Mouse (Mus musculus): ENCODE results near the gene Anp32e. TPM values are rescaled to one million over a fixed set of nuclear protein-coding genes. Genes with fewer than 3 reads are reported as not detected.

Anp32e gene
- polyA plus RNA-seq, 1 experiment from 2014 or later = 167 TPM

- Histone ChIP-seq H3K27ac (ENCODE audit: low read length) (peak overlapping the region; percentile 96), H3K9ac (ENCODE audit: low read length) (peak overlapping the region; percentile 79), H3K27me3 (ENCODE audit: control insufficient read depth, insufficient read depth, low read length) (no peaks in the 10 kb centered on the region), H3K4me2 (ENCODE audit: low read depth, low read length) (peak overlapping the region; percentile 76), H3K9me3 (replicated peaks; ENCODE audit: control insufficient read depth, low read length) (no peaks in the 10 kb centered on the region), H3K36me3 (ENCODE audit: control insufficient read depth, insufficient read depth, low read length) (peaks cover 1% of the 10 kb centered on the region; the same call in 1 of the 2 replicates), H3K4me3 (replicated peaks; ENCODE audit: low read length) (peak overlapping the region; percentile 74), H3K4me1 (ENCODE audit: control insufficient read depth, insufficient read depth, low read length) (peaks cover 18% of the 10 kb centered on the region)
- WGBS = 2% methylated on average over 50 of the region's 51 CpGs
- ATAC-seq (ENCODE audit: insufficient read depth, low FRiP score) = peak; percentile 41
Observed at GRCm38 (mm10) chr3:95994975-95995801, 66.1 kb downstream of the Anp32e start.

GRCm38 (mm10) chr3:95995802-95996428, 66.9 kb downstream of the Anp32e start, which contains the start of gene Plekho1:
Gene Plekho1, minus strand, starts transcription at chr3:95996001.
- H3K9ac ChIP-seq (ENCODE audit: low read length) = peak within 1 kb of the TSS; percentile 79
- H3K36me3 ChIP-seq (ENCODE audit: control insufficient read depth, insufficient read depth, low read length) = no peaks in the 10 kb centered on the region
- peaks cover 18% of the 10 kb centered on the region for H3K4me1 ChIP-seq (ENCODE audit: control insufficient read depth, insufficient read depth, low read length)
- no peaks in the 10 kb centered on the region for H3K9me3 ChIP-seq (replicated peaks; ENCODE audit: control insufficient read depth, low read length)
- H3K27ac ChIP-seq (ENCODE audit: low read length) = peak within 1 kb of the TSS; percentile 96
- H3K4me2 ChIP-seq (ENCODE audit: low read depth, low read length) = peak within 1 kb of the TSS; percentile 76
- peak; percentile 57; the same call in 1 of the 2 replicates for ATAC-seq (ENCODE audit: insufficient read depth, low FRiP score)
- H3K27me3 ChIP-seq (ENCODE audit: control insufficient read depth, insufficient read depth, low read length) = no peaks in the 10 kb centered on the region
- peak within 1 kb of the TSS; percentile 74 for H3K4me3 ChIP-seq (replicated peaks; ENCODE audit: low read length)
- under 1% methylated on average over 59 of the region's 84 CpGs for WGBS

GRCm38 (mm10) chr3:95996451-95997073, 67.5 kb downstream of the Anp32e start:
- H3K4me3 ChIP-seq (replicated peaks; ENCODE audit: low read length) = peak overlapping the region; percentile 74
- no peaks in the 10 kb centered on the region for H3K36me3 ChIP-seq (ENCODE audit: control insufficient read depth, insufficient read depth, low read length)
- peaks cover 18% of the 10 kb centered on the region for H3K4me1 ChIP-seq (ENCODE audit: control insufficient read depth, insufficient read depth, low read length)
- H3K27ac ChIP-seq (ENCODE audit: low read length) = peak overlapping the region; percentile 96
- peak overlapping the region; percentile 76 for H3K4me2 ChIP-seq (ENCODE audit: low read depth, low read length)
- peak overlapping the region; percentile 79 for H3K9ac ChIP-seq (ENCODE audit: low read length)
- H3K27me3 ChIP-seq (ENCODE audit: control insufficient read depth, insufficient read depth, low read length) = no peaks in the 10 kb centered on the region
- no peak for ATAC-seq (ENCODE audit: insufficient read depth, low FRiP score)
- WGBS = 14% methylated on average over 6 of the region's 6 CpGs
- H3K9me3 ChIP-seq (replicated peaks; ENCODE audit: control insufficient read depth, low read length) = no peaks in the 10 kb centered on the region

Other genes with a start within 250 kb of the Anp32e start
- gene Adamtsl4, start 241.3 kb upstream of the Anp32e start, polyA plus RNA-seq (2015; fragmentation: Nextera tagmentation; extraction: Ambion mirVana) = 13.3 and 20.5 TPM in 2 replicates
- gene Ecm1, start 189.7 kb upstream of the Anp32e start, polyA plus RNA-seq (2015; fragmentation: Nextera tagmentation; extraction: Ambion mirVana) = 110 and 228 TPM in 2 replicates
- 48.1 and 52.1 TPM in 2 replicates for gene Tars2, start 169.0 kb upstream of the Anp32e start, polyA plus RNA-seq (2015; fragmentation: Nextera tagmentation; extraction: Ambion mirVana)
- gene Rprd2, start 110.4 kb upstream of the Anp32e start, polyA plus RNA-seq (2015; fragmentation: Nextera tagmentation; extraction: Ambion mirVana) = 18.8 and 20.3 TPM in 2 replicates
- 41.1 and 44.8 TPM in 2 replicates for gene Prpf3, start 73.4 kb upstream of the Anp32e start, polyA plus RNA-seq (2015; fragmentation: Nextera tagmentation; extraction: Ambion mirVana)
- gene Mrps21, start 57.7 kb upstream of the Anp32e start, polyA plus RNA-seq (2015; fragmentation: Nextera tagmentation; extraction: Ambion mirVana) = 290 and 321 TPM in 2 replicates
- 3.8 and 5.2 TPM in 2 replicates for gene Ciart, start 47.0 kb upstream of the Anp32e start, polyA plus RNA-seq (2015; fragmentation: Nextera tagmentation; extraction: Ambion mirVana)
- 28.8 and 30.0 TPM in 2 replicates for gene BC028528, start 37.2 kb upstream of the Anp32e start, polyA plus RNA-seq (2015; fragmentation: Nextera tagmentation; extraction: Ambion mirVana)
- gene Aph1a, start 35.3 kb upstream of the Anp32e start, polyA plus RNA-seq (2015; fragmentation: Nextera tagmentation; extraction: Ambion mirVana) = 33.9 and 34.6 TPM in 2 replicates
- 2.4 and 2.9 TPM in 2 replicates for gene Car14, start 24.6 kb upstream of the Anp32e start, polyA plus RNA-seq (2015; fragmentation: Nextera tagmentation; extraction: Ambion mirVana)
- gene Plekho1, start 66.8 kb downstream of the Anp32e start, polyA plus RNA-seq (2015; fragmentation: Nextera tagmentation; extraction: Ambion mirVana) = 20.6 and 25.7 TPM in 2 replicates
- gene Vps45, start 129.2 kb downstream of the Anp32e start, polyA plus RNA-seq (2015; fragmentation: Nextera tagmentation; extraction: Ambion mirVana) = 31.7 and 39.6 TPM in 2 replicates
- gene Otud7b, start 175.3 kb downstream of the Anp32e start, polyA plus RNA-seq (2015; fragmentation: Nextera tagmentation; extraction: Ambion mirVana) = 11.8 and 13.1 TPM in 2 replicates
- gene Mtmr11, start 232.8 kb downstream of the Anp32e start, polyA plus RNA-seq (2015; fragmentation: Nextera tagmentation; extraction: Ambion mirVana) = 19.4 and 21.2 TPM in 2 replicates
- gene Sf3b4, start 243.1 kb downstream of the Anp32e start, polyA plus RNA-seq (2015; fragmentation: Nextera tagmentation; extraction: Ambion mirVana) = 124 and 125 TPM in 2 replicates

Data from stomach, embryonic 16.5 days (tissue).